Mouse (Mus musculus): ENCODE results near the gene Zfp111. TPM values are rescaled to one million over a fixed set of nuclear protein-coding genes. Genes with fewer than 3 reads are reported as not detected.

Zfp111 gene
- polyA plus RNA-seq, 1 experiment from 2014 or later: 1.2 TPM

GRCm38 (mm10) chr7:24172191-24172590 is 39.1 kb downstream of the Zfp111 start:
- no peak overlapping the region for H3K4me3 ChIP-seq (ENCODE audit: low read depth, low read length)
- H3K9me3 ChIP-seq (replicated peaks; ENCODE audit: control insufficient read depth, low read length): no peaks in the 10 kb centered on the region
- no peak overlapping the region for H3K27ac ChIP-seq (ENCODE audit: low read length)
- no peaks in the 10 kb centered on the region for H3K4me1 ChIP-seq (ENCODE audit: control insufficient read depth, low read depth, low read length)
- H3K4me2 ChIP-seq (ENCODE audit: low read depth, low read length): no peak overlapping the region
- WGBS (ENCODE audit: insufficient replicate concordance): 52% methylated on average over 4 of the region's 4 CpGs
- no peak for ATAC-seq (ENCODE audit: low read depth)
- H3K36me3 ChIP-seq (ENCODE audit: control insufficient read depth, insufficient read depth): no peaks in the 10 kb centered on the region
- H3K27me3 ChIP-seq (ENCODE audit: control insufficient read depth, insufficient read depth, low read depth, low read length): no peaks in the 10 kb centered on the region
- H3K9ac ChIP-seq (ENCODE audit: low read depth, low read length): no peak overlapping the region

GRCm38 (mm10) chr7:24153272-24153671 is 58.0 kb downstream of the Zfp111 start:
- H3K27ac ChIP-seq (ENCODE audit: low read length): no peak overlapping the region
- H3K36me3 ChIP-seq (ENCODE audit: control insufficient read depth, insufficient read depth): no peaks in the 10 kb centered on the region
- no peak overlapping the region for H3K4me3 ChIP-seq (ENCODE audit: low read depth, low read length)
- no peak for ATAC-seq (ENCODE audit: low read depth)
- WGBS (ENCODE audit: insufficient replicate concordance): 15% methylated on average over 1 of the region's 1 CpGs
- no peak overlapping the region for H3K9ac ChIP-seq (ENCODE audit: low read depth, low read length)
- no peaks in the 10 kb centered on the region for H3K27me3 ChIP-seq (ENCODE audit: control insufficient read depth, insufficient read depth, low read depth, low read length)
- H3K4me1 ChIP-seq (ENCODE audit: control insufficient read depth, low read depth, low read length): no peaks in the 10 kb centered on the region
- no peaks in the 10 kb centered on the region for H3K9me3 ChIP-seq (replicated peaks; ENCODE audit: control insufficient read depth, low read length)
- no peak overlapping the region for H3K4me2 ChIP-seq (ENCODE audit: low read depth, low read length)

Other genes with a start within 250 kb of the Zfp111 start
- not detected in 2 replicates for gene Vmn1r181, start 236.8 kb downstream of the Zfp111 start, polyA plus RNA-seq (2015; fragmentation: Nextera tagmentation; extraction: Ambion mirVana)
- not detected in 2 replicates for gene V1rd19, start 209.8 kb downstream of the Zfp111 start, polyA plus RNA-seq (2015; fragmentation: Nextera tagmentation; extraction: Ambion mirVana)
- not detected in 2 replicates for gene Vmn1r183, start 158.2 kb downstream of the Zfp111 start, polyA plus RNA-seq (2015; fragmentation: Nextera tagmentation; extraction: Ambion mirVana)
- 8.6 and 9.2 TPM in 2 replicates for gene Zfp180, start 129.5 kb downstream of the Zfp111 start, polyA plus RNA-seq (2015; fragmentation: Nextera tagmentation; extraction: Ambion mirVana)
- gene Zfp112, start 99.1 kb downstream of the Zfp111 start, polyA plus RNA-seq (2015; fragmentation: Nextera tagmentation; extraction: Ambion mirVana): 0.57 and 0.58 TPM in 2 replicates
- gene Zfp235, start 77.3 kb downstream of the Zfp111 start, polyA plus RNA-seq (2015; fragmentation: Nextera tagmentation; extraction: Ambion mirVana): 3.0 and 3.3 TPM in 2 replicates
- 0.44 TPM in 2 replicates for gene Zfp114, start 36.4 kb downstream of the Zfp111 start, polyA plus RNA-seq (2015; fragmentation: Nextera tagmentation; extraction: Ambion mirVana)
- 1.1 and 1.2 TPM in 2 replicates for gene Zfp109, start 26.1 kb upstream of the Zfp111 start, polyA plus RNA-seq (2015; fragmentation: Nextera tagmentation; extraction: Ambion mirVana)
- gene Zfp108, start 43.4 kb upstream of the Zfp111 start, polyA plus RNA-seq (2015; fragmentation: Nextera tagmentation; extraction: Ambion mirVana): 0.49 and 0.51 TPM in 2 replicates
- 1.1 and 1.3 TPM in 2 replicates for gene Zfp93, start 59.0 kb upstream of the Zfp111 start, polyA plus RNA-seq (2015; fragmentation: Nextera tagmentation; extraction: Ambion mirVana)
- 2.3 and 2.7 TPM in 2 replicates for gene Zfp61, start 89.8 kb upstream of the Zfp111 start, polyA plus RNA-seq (2015; fragmentation: Nextera tagmentation; extraction: Ambion mirVana)
- 1.8 and 2.3 TPM in 2 replicates for gene Zfp94, start 105.2 kb upstream of the Zfp111 start, polyA plus RNA-seq (2015; fragmentation: Nextera tagmentation; extraction: Ambion mirVana)
- not detected in 2 replicates for gene Tescl, start 122.5 kb upstream of the Zfp111 start, polyA plus RNA-seq (2015; fragmentation: Nextera tagmentation; extraction: Ambion mirVana)
- not detected in 2 replicates for gene Lypd5, start 137.8 kb upstream of the Zfp111 start, polyA plus RNA-seq (2015; fragmentation: Nextera tagmentation; extraction: Ambion mirVana)
- 91.9 and 93.4 TPM in 2 replicates for gene Kcnn4, start 158.8 kb upstream of the Zfp111 start, polyA plus RNA-seq (2015; fragmentation: Nextera tagmentation; extraction: Ambion mirVana)
- gene Smg9, start 188.2 kb upstream of the Zfp111 start, polyA plus RNA-seq (2015; fragmentation: Nextera tagmentation; extraction: Ambion mirVana): 12.8 and 14.3 TPM in 2 replicates
- not detected in 2 replicates for gene Irgc1, start 240.9 kb upstream of the Zfp111 start, polyA plus RNA-seq (2015; fragmentation: Nextera tagmentation; extraction: Ambion mirVana)